Mouse (Mus musculus): ENCODE measurements around the gene Ddt. TPM values are rescaled to one million over a fixed set of nuclear protein-coding genes. Genes with fewer than 3 reads are reported as not detected.

Gene Ddt
- 10 to 100 TPM; 30.6 to 38.3 TPM for total RNA-seq (2021)
- long read RNA-seq, experiment 1, transcript Ddt-201 (3 exons, 649 nt), result major isoform, 10 of 11 reads
- long read RNA-seq, experiment 1, partial matches to known transcripts, result 0 of 11 reads
- long read RNA-seq, experiment 1, other reads (novel, unspliced or antisense), result 1 of 11 reads
- long read RNA-seq, experiment 2, transcript Ddt-201 (3 exons, 649 nt), result major isoform, 12 of 14 reads
- long read RNA-seq, experiment 2, partial matches to known transcripts, result 0 of 14 reads
- long read RNA-seq, experiment 2, other reads (novel, unspliced or antisense), result 2 of 14 reads

DNA sequence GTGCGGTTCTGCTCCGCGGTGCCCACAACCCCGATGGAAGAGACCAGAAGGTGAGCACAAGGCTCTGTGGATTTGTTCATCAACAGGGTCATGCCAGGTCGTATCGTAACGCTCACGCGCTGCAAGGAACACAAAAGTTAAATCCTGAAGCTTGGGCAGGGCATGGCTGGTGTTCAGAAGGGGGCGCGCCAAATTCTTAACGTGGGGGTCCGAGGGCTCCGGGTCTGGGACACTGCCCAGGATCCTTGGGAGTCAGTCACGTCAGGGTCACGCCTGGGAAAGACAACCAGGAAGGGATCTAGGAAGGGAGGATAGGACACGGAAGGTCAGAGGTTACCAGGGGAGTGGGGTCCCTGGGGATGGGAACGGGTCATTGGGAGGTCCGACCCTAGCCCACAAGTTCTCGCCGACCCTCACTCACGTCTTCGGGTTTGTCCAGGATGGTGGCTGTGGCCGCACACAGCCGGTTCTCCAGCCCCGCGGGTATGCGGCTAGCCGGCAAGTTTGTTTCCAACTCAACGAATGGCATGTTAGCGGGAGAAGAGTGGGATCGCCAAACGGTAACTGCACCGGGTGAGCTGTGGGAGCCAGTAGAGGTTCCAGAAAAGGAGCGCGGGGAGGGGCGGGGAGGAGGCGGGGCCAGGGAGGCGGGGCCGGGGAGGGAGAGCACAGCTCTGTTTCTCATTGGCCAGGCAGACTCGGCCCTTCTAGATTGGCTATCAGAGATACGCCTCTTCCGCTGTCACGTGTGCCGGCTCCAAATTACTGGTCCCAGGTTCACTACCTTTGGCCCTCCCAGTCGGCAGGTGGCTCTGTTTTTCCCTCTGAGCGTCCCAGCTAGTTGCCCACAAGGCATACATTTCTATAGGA, at the start of gene Ddt:
Ddt (minus strand) TSS at position 620 of the 870 bp plus-strand sequence.
- DNase-seq (ENCODE audit: low spot score), result peak; percentile 81

DNA sequence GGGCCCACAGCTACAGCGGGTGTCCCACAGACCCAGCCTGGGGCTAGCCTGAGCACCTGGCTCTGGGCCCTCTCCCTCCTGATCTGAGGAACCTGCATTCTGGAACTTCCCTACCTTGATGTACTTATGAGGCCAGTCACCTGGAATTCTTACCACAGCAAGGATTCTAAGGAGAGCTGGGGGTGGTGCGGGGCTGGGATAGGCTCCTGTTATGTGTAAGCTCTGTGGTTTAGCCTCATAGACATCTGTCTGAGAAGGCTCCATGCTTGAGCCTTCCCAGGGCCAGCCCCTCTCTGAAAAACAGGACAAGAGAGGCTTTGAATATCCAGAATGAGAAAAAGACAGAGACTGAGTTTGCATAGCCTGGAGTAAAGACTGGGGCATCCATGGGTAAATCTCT, 49.2 kb upstream of the Ddt start, which contains the start of gene Gstt4:
Gstt4 (minus strand) TSS at position 101 of the 400 bp plus-strand sequence.
- DNase-seq (ENCODE audit: low spot score), result no peak

DNA sequence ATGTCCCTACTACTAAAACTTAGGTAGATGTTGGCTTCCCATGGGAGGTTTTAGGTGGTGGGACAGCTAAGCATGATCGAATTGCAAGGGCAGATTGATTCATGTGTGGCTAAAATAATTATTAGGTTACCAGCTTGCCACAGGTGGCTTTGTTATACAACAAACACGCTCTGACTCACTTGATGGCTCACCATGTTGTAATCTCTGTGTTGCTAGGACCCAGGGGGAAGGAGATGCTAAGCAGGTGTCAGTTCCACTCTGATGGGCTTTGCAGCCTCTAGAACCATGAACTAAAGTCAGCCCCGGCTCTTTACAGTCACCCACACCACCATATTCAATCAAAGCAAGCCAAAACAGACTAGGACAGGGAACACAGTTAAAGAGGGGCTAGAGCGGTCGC, 46.7 kb upstream of the Ddt start:
- DNase-seq (ENCODE audit: low spot score), result no peak

DNA sequence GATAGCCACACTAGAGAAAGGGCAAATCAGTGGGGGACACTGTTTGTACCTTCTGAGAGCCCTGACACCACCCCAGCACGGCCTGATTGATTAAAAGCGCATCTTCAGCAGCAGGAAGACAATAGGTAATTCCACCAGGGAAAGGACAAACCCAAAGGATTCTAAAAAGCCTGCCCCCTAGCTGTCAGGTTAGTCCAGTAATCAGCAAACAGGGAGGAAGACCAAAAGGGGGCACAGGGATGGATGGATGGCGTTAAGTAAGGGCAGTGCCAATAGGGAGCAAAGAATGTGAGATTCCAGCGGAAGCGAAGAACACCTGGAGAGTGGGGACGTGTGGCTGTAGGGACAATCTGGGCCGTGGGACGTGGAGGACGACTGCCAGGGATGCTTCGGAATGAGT, 45.4 kb upstream of the Ddt start:
- DNase-seq (ENCODE audit: low spot score), result no peak

DNA sequence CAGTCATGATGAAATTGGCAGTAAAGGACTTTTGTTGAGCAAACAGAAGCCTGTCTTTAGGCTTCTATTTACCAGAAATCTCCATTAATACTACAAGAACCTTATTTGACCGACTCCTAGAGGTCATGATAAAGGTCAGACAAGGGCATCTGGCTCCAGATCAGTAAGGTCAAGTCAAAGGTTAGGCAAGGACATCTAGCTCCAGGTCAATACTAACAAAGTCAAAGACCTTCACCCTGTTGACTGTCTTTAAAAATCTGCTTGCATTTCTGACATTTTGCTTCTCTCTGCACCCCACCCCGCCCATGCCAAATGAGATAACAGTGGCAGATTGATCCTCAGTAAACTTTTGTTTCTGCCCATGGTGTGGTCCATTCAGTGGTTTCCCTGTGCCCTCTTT, 31.0 kb upstream of the Ddt start:
- no peak for DNase-seq (ENCODE audit: low spot score)

DNA sequence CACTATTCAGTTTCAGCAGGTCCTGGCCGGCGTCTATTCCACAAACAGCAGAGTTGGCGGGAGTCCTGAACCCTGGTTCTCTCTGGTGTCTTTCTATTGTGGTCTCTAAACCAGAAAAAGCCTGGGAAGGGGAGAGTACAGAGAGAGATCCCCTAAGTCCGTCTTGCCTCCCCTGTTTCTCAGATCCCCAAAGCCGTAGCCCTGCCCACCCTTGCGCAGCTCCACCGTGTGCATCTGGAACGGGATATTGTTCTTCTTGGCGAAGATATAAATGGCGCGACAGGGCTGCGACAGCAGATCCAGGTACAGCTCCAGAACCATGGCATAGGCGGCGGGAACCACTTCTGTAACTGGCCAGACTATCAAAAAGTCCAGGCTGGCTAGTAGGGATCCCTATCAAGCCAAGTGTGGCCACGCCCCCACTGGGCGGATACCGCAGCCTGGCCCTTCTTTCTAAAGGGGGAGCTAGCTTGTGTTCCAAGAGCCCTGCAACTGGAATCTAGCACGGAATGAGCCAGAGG, 25.0 kb upstream of the Ddt start, which contains the start of gene Gstt1:
Gstt1 (minus strand) TSS at position 409 of the 521 bp plus-strand sequence.
- DNase-seq (ENCODE audit: low spot score), result peak; percentile 76

DNA sequence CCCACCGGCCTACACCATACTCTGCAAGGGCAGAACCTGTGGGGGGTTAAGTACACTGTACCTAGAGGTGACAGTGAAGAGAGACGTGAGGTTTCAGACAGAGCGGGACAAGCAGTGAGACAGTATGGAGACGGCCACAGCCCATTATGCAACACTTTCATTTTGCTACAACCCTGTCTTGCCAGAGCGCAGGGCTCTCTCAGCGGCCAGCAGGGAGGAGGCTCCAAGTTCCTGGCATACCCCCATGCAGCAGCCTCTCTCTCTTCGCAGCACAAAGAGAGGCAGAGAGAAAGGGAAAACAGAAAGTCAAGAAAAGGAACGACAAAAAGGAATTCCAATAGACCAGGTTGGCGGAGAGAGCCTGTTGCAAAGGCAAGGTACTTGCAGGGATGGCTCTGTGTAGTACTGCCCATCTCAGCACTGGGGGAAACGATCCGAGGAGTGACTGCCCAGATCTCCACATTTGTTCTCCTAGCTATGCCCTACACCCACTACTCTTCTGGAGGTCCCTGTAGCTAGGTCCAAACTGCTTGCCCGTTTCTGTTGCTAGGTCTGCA, 24.5 kb upstream of the Ddt start:
- peak; percentile 71 for DNase-seq (ENCODE audit: low spot score)

DNA sequence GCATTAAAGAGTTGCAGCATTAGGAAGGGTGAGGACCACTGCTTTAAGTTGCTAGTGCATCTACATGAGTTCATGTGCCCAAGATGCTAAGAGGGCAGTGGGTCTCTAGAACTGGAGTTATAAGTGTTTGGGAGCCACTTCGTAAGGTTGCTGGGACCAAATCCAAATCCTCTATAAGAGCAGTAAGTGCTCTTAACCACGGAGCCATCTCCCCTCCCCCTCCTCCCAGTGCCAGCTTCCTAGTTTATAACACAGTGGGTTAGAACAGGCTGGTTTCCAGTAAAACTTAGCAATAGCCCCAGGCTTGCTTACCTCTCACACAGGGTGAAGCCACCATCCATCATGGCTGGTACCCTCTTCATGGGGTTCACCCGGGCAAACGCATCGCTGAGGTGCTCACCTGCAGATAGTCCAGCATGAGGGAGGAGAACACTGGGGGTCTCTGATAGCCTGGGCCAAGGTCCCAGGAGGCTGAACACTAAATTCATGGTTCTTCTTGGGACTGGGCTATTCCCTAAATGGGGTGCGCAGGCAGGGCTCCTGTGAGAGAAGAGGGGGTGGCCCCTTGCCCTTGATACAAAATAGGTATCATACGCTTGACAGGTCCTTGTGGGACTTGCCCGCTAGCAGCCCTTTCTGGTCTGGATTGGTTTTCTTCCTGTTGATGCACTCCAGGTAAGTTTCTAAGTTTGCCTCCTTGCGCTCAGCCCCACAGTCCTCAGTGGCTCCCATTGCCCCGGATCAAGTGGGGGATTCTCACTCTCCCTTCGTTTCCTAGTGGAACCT, 23.7 kb upstream of the Ddt start:
- DNase-seq (ENCODE audit: low spot score), result no peak

DNA sequence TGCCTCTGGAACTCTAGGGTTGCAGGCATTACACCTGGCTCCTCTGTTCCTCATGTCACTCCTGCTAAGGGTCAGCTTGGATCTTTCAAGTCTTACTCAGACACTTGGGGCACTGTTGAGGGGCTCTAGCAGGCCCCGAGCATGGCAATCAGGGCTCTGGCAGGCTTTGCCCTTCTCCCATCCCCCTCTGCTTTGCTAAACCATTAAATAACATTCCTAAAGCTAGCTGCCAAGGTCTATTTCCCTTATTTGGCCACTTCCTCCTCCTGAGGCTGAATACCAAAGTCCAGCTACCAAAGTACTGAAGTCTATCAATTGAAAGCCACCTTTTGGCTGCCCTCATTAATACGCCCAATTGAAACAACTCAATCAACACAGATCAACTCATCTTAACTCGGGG, 21.7 kb upstream of the Ddt start:
- DNase-seq (ENCODE audit: low spot score), result no peak

DNA sequence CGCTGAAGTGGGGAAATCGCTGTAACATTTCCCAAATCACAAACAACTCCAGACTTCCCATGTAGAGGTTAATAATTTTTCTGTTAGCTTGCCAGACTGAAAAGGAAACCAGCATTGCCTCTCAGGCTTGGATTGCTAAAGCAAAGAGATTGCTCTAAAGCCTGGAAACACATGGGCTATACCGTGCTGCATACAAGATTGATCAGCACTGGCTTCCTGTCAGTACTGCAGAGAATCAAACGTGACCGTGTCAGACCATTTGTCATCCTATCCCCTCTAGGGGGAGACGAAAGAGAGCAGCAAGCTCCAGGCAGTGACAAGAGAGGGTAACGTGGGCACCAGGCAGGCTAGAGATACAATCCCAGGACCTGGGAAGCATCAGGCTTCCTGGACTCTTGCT, 17.6 kb upstream of the Ddt start:
- DNase-seq (ENCODE audit: low spot score), result no peak

DNA sequence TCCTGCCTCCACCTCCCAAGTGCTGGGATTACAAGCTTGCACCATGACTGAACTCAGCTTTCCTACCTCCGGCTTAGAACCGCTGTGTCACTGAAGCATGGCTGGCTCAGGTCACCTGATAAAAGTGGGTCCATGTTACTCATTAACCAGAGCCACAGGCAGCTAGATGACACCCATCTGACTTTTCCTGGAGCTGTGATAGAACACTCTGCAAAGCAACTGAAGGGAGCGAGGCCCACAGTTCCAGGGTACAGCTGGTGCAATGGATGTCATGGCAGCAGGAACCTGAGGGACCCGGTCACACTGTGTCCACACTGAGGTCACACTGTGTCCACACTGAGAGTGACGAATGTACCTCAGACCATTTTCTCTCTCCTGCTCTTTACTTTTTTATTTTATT, 16.6 kb upstream of the Ddt start:
- DNase-seq (ENCODE audit: low spot score), result no peak

DNA sequence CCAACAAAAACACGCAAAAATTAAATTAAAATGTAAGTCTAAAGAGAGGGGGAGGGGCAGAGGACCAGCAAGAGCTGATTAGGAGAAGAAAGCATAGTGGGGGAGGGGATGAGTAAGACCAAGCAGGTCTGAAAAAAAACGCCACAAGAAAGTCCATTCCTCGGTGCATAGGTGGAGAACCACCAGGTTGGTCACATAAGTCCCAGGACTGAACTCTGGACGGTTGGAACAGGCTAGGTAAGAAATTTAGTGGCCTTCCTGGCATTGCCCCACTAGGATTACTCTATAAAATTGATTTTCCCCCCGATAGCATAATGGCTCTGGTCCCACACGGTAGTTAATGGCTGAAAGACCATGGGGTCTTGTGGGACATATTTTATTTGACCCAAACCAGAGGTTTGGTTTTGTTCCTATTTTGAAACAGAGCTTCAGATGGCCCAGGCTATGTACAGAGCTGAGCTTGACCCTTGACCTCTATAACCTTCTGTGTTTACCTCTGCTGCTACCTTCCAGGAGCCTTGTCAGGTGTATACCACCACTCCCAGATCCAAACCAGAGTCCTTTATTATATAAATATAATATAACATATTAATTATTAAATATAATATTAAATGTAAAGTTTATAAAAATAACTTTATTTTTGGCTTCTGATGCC, 16.0 kb upstream of the Ddt start:
- DNase-seq (ENCODE audit: low spot score), result no peak

DNA sequence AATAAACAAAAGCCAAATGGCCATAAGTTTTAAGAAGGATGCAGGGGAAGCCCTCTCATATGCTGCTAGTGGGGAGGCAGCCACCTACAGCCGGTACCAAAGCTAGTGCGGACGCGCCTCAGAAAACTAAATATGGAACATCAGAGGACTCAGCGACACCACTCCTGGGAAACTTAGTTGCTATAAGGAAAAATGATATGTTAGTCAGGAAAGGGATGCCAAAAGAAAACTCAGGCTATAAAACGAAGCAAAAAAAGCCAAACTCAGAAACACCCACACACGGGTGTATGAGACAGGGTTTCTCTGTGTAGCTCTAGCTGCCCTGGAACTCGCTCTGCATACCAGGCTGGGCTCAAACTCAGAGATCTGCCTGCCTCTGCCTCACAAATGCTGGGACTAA, 15.1 kb upstream of the Ddt start:
- no peak for DNase-seq (ENCODE audit: low spot score)

DNA sequence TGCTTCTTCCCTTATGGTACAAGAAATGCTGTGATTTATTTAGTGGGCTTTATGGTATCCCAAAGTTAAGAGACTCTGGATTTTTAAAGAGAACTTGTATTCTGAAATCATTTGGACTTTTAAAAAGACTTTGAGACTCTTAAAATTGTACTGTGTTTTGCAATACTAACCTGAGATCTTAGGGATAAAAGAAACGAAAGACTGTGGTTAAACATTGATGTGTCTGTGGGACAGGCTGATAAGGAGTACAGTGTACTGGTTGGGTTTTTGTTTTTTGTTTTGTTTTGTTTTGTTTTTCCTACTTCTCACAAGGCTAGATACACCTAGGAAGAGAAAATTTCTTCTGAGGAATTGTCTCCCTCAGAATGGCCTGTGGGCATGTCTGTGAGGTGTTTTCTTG, 12.2 kb upstream of the Ddt start:
- DNase-seq (ENCODE audit: low spot score), result no peak

DNA sequence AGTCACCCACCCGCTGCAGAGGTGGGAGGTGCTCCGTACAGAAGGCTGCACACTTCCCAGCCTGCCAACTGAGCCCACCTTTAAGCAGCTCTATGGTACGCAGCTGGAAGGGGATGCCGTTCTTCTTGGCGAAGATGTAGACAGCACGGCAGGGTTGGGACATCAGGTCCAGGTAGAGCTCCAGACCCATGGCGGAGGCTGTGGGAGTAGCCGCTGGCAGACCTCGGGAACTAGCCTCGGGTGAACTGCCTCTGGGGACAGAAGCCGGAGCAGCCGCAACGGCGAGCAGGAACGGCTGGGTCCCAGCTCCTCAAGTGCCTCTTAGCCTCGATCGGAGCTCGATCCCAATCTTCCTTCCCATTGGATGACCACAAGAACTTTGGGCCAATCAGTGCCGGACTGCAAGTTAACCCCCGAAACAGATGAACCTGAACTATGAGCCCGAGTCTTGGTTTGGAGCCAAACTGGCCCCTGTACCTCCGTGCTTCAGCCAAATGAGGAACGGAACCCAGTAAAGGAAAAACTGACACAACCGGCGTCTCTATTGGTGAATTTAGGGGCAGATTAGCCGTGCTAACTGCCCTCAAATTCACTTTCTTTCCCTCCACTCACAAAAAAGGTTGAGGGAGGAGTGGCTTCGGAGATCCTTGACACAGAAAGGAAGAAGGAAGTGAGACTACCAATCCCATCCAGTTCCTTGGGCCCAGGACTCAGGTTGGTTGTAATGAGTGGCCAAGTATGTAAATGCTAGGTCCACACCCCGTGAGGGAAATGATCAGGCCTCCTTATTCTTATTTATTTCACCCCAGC, 7.8 kb upstream of the Ddt start, which contains the start of the genes Gm20441 and Gstt3:
Gm20441 (minus strand) TSS at position 186 of the 810 bp plus-strand sequence.
Gstt3 (minus strand) TSS at position 646 of the 810 bp plus-strand sequence.
- DNase-seq (ENCODE audit: low spot score), result peak; percentile 75

DNA sequence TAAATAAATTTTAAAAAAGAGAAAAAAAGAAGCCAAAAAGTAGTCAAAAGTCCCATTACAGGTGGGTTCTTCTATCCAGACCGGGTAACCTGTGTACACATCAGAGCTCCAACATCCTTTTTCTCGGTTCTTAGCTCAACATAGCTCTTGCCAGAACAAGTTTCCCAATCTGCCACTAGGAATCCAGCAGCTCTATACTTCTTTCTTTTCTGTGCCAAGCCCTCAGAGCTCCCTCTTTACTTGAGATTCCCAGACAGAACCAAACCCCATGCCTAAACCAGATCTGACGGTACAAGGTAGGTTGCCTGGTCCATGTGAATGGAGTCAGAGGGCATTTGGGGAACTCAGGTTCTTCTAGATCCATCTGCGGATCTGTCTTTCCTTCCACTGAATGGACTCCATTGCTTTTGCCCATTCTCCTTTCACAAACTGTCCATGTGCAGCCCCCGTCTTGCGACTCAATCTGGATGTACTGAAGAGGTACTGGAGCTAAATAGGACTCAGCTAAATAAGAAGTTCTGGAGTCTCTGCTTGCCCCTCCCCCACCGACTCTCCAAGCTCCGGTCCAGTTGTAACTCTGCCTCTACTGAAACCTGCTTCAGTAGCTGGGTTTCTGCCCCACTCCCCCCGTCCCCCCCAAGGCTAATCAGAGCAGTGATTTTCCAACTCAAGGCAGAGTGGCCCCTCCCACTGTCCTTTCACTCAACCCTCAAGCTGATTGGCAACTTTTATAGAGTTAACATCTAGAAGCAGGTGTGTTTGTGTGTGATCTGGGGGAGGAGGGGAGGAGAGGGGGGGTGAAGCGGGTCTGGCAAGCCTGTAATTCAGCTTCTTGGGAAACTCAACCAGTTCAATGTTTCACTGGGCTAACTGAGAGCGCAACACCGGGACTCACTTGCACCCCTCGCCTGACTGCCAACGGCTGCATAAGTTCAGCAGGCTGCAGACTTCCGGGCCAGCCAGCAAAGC, 6.3 kb upstream of the Ddt start:
- no peak for DNase-seq (ENCODE audit: low spot score)

DNA sequence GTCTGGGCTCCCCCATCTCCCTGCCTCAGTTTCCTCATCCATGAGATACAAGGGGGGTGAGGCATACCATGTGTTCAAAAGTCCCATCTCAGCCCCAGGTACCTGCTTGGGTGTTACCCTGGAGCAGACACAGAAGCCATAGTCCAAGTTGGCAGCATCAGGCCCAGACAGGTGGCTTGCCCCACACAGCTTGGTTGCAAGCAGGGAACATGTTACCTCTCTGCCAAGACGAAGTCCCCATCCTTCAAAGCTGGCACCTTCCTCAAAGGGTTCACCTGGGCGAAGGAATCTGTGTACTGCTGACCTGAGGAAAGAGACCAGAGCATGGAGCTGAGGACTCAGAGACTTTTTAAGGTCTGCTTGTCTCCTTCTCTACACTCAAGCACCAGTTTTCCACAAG, 4.7 kb upstream of the Ddt start:
- DNase-seq (ENCODE audit: low spot score), result no peak

DNA sequence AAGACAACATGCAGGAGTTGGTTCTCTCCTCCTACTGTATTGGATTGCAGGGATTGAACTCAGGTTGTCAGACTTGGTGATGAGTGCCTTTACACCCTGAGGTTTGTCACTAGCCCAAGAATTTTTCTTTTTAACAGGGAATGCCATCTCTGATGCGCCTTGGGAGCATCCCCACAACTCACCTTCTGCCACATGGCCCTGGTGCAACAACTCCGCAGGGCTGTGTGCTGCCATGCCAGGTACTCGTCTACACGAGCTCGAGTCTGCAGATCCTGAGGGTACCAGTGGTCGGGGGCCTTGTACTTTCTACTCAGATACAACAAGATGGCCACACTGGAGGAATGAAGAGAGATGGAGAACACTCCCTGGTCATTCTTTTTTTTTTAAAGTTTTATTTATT, 3.3 kb upstream of the Ddt start:
- DNase-seq (ENCODE audit: low spot score), result no peak

DNA sequence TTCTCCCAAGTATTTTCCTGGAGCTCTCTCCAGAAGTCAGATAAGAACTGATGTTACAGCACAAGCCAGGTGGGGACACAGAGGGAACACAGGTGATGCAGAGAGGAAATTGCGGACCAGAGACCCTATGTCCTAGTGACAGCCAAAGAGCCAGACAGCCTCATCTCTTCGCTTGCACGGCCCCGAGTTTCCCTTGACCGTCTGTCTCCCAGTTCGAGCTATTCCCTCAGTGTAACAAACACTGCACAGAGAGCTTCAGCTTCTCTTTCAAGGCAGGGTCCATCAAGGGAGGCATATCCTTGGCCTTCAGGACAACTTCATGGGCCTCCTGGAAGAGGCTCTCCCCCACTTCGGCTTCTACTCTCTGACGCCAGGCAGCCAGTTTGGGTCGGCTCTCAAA, 1.4 kb upstream of the Ddt start:
- no peak for DNase-seq (ENCODE audit: low spot score)
